Comparison of ENCODE assay signal across 24 mouse cellular contexts in the genomic region with DNA sequence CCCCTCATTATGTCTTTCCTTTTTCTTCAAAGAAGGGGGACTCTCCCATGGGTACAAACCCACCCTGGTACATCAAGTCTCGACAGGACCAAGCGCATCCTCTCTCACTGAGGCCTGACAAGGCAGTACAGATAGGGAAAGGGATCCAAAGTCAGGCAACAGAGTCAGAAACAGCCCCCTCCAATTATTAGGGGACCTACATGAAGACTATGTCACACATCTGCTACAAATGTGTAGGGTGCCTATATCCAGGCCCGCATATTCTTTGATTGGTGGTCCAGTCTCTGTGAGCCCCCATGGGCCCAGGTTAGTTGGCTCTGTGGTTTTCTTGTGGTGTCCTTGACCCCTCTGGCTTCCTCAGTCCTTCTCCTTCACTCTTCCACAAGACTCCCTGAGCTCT.
DNase-seq lines count a peak whose midpoint lies in the region; ATAC-seq and TF ChIP-seq lines count a peak whose summit lies in the region.
"Had no signal": no experiment of that assay in that cellular context is flagged by ENCODE, and none has a peak within 500 bp of the region (broad histone marks: within the 10 kb centered on the region; RNA-seq: fewer than 3 reads in every experiment).

No protein-coding gene starts in this region.

- peaks cover 12% of the 10 kb centered on the region; the same call in 1 of the 2 replicates for H3K27me3 ChIP-seq in heart, embryonic 10.5 days (ENCODE audit: insufficient read depth, poor library complexity, severe bottlenecking)
- 0 out of 2 replicates have a peak, but pooled peaks cover 4% of the 10 kb centered on the region for H3K27me3 ChIP-seq in liver, postnatal 0 days (ENCODE audit: insufficient read depth, low read length)
- H3K27me3 ChIP-seq: CH12.LX; embryonic facial prominence, embryonic 12.5 days; forebrain, embryonic 13.5 days; forebrain, embryonic 15.5 days had no signal

- WGBS in heart, embryonic 10.5 days = 80% methylated on average over 3 of the region's 3 CpGs
- WGBS in liver, postnatal 0 days (ENCODE audit: insufficient replicate concordance) = 83% methylated on average over 3 of the region's 3 CpGs

- no peak overlapping the region for H3K4me2 ChIP-seq in liver, postnatal 0 days (ENCODE audit: low read depth, low read length)
- H3K4me2 ChIP-seq: embryonic facial prominence, embryonic 12.5 days; forebrain, embryonic 13.5 days; forebrain, embryonic 15.5 days had no signal

- H3K36me3 ChIP-seq in heart, embryonic 10.5 days = no peaks in the 10 kb centered on the region
- no peaks in the 10 kb centered on the region for H3K36me3 ChIP-seq in liver, postnatal 0 days (replicated peaks; ENCODE audit: insufficient read depth, low read length)
- H3K36me3 ChIP-seq: embryonic facial prominence, embryonic 10.5 days; embryonic facial prominence, embryonic 12.5 days; forebrain, embryonic 15.5 days; G1E had no signal

- no peak for TF ChIP-seq CTCF in liver, postnatal 0 days (IDR thresholded peaks at IDR 0.05; ENCODE audit: low read depth)

- no peak overlapping the region for H3K4me3 ChIP-seq in heart, embryonic 10.5 days
- no peak overlapping the region for H3K4me3 ChIP-seq in liver, postnatal 0 days (ENCODE audit: low read depth, low read length)
- H3K4me3 ChIP-seq: embryonic facial prominence, embryonic 10.5 days; embryonic facial prominence, embryonic 12.5 days; forebrain, embryonic 13.5 days; forebrain, embryonic 15.5 days had no signal

- DNase-seq in heart, adult 11 months = peak; percentile 73
- DNase-seq in heart, embryonic 10.5 days (ENCODE audit: low spot score) = no peak
- peak; percentile 6 for DNase-seq in liver, postnatal 0 days
- DNase-seq in liver = no peak
- peak; percentile 19 for DNase-seq in testis, postnatal 10 days (ENCODE audit: low spot score)
- no peak for DNase-seq in testis, postnatal 14 days (ENCODE audit: low spot score)
- DNase-seq: adrenal gland, adult 8-10 months; adrenal gland, postnatal 14 days; adrenal gland, postnatal 36 days; B cell, adult 2 months; cerebellum, adult 11-12 months; cerebellum, adult 2 months; cerebellum, adult 9-10 months; cerebellum, postnatal 10 days; cerebellum, postnatal 25 days had no signal

- no peak overlapping the region for H3K27ac ChIP-seq in heart, embryonic 10.5 days
- no peak overlapping the region for H3K27ac ChIP-seq in liver, postnatal 0 days (ENCODE audit: low read depth)
- H3K27ac ChIP-seq: embryonic facial prominence, embryonic 10.5 days; embryonic facial prominence, embryonic 12.5 days; forebrain, embryonic 13.5 days; forebrain, embryonic 15.5 days had no signal

- 0 out of 2 replicates have a peak, but pooled peaks cover 5% of the 10 kb centered on the region for H3K4me1 ChIP-seq in heart, embryonic 10.5 days
- no peaks in the 10 kb centered on the region for H3K4me1 ChIP-seq in liver, postnatal 0 days (ENCODE audit: insufficient read depth)
- H3K4me1 ChIP-seq: embryonic facial prominence, embryonic 10.5 days; embryonic facial prominence, embryonic 12.5 days; forebrain, embryonic 13.5 days; forebrain, embryonic 15.5 days had no signal

- no peak for TF ChIP-seq EP300 in liver, postnatal 0 days (IDR thresholded peaks at IDR 0.05; ENCODE audit: low read depth)

- no peak overlapping the region for H3K9ac ChIP-seq in liver, postnatal 0 days (replicated peaks)
- H3K9ac ChIP-seq: embryonic facial prominence, embryonic 12.5 days; forebrain, embryonic 13.5 days; forebrain, embryonic 15.5 days had no signal

- H3K9me3 ChIP-seq in heart, embryonic 10.5 days = no peaks in the 10 kb centered on the region
- no peaks in the 10 kb centered on the region for H3K9me3 ChIP-seq in liver, postnatal 0 days (ENCODE audit: low read length)
- H3K9me3 ChIP-seq: embryonic facial prominence, embryonic 12.5 days; forebrain, embryonic 13.5 days; G1E had no signal

- no peak for ATAC-seq in liver, postnatal 0 days
- ATAC-seq: activated CD4-positive, CD25-positive, alpha-beta regulatory T cell, adult 4 months; CD4-positive, CD25-positive, alpha-beta regulatory T cell, adult 4 months; forebrain, embryonic 13.5 days; forebrain, embryonic 15.5 days; Patski had no signal

Comparison
In these comparisons a context has a peak if more than half of its experiments do, and no peak if none do; other contexts are left out.
1. DNase-seq: peak in heart, adult 11 months (single experiment), liver, postnatal 0 days (single experiment) and testis, postnatal 10 days (single experiment); none in heart, embryonic 10.5 days (single experiment), liver (single experiment) and testis, postnatal 14 days (single experiment).